Mouse (Mus musculus) G1E (cell line): ENCODE measurements around the gene Cacna1c. TPM values are rescaled to one million over a fixed set of nuclear protein-coding genes. Genes with fewer than 3 reads are reported as not detected.

ENCODE experiments used
- ATAC-seq: 2 replicates; pipeline ENCODE4 v1.8.0; 2016; ENCODE audit warnings: mild to moderate bottlenecking; ENCODE audit not compliant: insufficient number of reproducible peaks, poor library complexity, low FRiP score, severe bottlenecking; ENCODE audit errors: extremely low read depth
- DNase-seq: peaks from one replicate; pipeline ENCODE4 v3.0.0; 2012; ENCODE audit warnings: low spot score
- H3K27me3 ChIP-seq: 2 replicates; pipeline ENCODE4 v1.6.1; 2012; ENCODE audit warnings: mild to moderate bottlenecking, low read length, inconsistent platforms; ENCODE audit not compliant: insufficient read depth
- H3K36me3 ChIP-seq: replicated peaks from 2 replicates; pipeline ENCODE3; 2012; ENCODE audit warnings: mild to moderate bottlenecking, inconsistent platforms
- H3K4me1 ChIP-seq: 2 replicates; pipeline ENCODE4 v1.6.1; 2012; ENCODE audit warnings: low read depth, low read length, inconsistent platforms, mixed read lengths; ENCODE audit not compliant: insufficient read depth
- H3K4me3 ChIP-seq: 2 replicates; pipeline ENCODE4 v1.5.1; 2012; ENCODE audit warnings: low read depth, mild to moderate bottlenecking, inconsistent platforms, low read length, moderate library complexity, mixed read lengths
- H3K9me3 ChIP-seq: replicated peaks from 2 replicates; pipeline ENCODE4 v1.6.1; 2012; ENCODE audit warnings: inconsistent platforms
- CTCF ChIP-seq: IDR thresholded peaks from 2 replicates; pipeline ENCODE4 v1.5.1; 2012; ENCODE audit warnings: low read depth, low read length, inconsistent platforms, mixed read lengths
- GATA1 ChIP-seq: IDR thresholded peaks from 2 replicates; pipeline ENCODE4 v1.6.1; 2012; ENCODE audit warnings: borderline replicate concordance, low read length, inconsistent platforms, mixed read lengths
- GATA2 ChIP-seq: IDR thresholded peaks from 2 replicates; pipeline ENCODE4 v1.6.1; 2012; ENCODE audit warnings: low read depth, low read length, inconsistent platforms, borderline replicate concordance
- POLR2AphosphoS5 ChIP-seq: IDR thresholded peaks from 2 replicates; pipeline ENCODE4 v1.6.1; 2012; ENCODE audit warnings: low read depth, low read length, inconsistent platforms; ENCODE audit not compliant: insufficient replicate concordance
- TAL1 ChIP-seq: conservative IDR thresholded peaks from 2 replicates; pipeline ENCODE4 v1.6.1; 2012; ENCODE audit warnings: low read depth, low read length, inconsistent platforms, mixed read lengths
- polyA plus RNA-seq: library from polyadenylated mRNA; stranded (reverse); fragments of >175 nt; gene quantifications from 2 replicates; pipeline ENCODE4 v1.2.3, GENCODE M21; 2012
- total RNA-seq, 2 experiments: library from RNA; stranded (forward) in 1 of 2; stranded (reverse) in 1 of 2; fragments of 200-1000 nt in 1 of 2; fragments of >200 nt in 1 of 2; fragmentation: Nextera tagmentation in 1 of 2; gene quantifications; 2 replicates each; pipeline ENCODE4 v1.2.3; 2014 to 2017

The Cacna1c gene
- total and polyA plus RNA-seq, 3 experiments: 0.11 TPM; not detected in 2

DNA sequence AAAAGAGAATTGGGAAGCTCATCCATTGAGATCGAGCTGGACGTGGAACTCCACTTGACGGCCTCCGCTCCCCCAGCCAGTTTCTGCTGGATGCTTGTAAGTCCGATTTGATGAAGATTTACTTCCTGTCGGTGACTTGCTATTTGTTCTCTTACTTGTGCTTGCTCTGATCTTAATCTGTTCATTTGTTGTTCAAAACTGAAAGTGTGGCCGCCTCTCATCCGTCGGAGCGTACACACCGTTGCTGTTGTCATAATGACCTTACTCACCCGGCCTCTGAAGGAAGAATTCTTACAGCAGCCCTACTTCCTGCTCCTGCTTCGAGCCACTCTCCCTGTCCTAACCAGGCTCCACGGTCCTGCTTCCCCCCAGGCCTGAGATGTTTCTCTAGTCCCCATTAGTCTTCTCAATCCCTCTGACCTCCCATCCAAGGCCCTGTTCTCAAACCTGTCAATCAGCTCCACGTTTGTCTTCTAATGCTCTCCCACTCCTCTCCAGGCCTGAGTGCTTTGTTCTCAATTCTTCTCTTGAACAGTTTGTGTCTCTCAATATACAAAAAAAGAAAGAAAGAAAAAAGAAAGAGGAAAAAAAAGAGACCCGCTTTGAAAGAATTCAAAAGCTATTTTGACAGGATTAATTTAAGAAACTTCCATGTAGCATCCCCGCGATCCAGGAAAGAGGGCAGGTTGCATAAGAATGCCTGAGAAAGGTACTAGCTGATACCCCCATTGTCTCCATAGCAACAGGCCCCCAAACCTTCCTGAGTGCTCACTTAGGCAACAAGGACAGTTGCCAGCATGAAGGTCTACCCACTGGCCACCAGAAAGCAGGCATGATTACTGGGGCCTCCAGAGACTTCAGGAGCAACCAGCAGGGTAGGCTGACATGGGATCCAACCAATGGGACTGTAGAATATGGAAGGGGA lies 331.3 kb downstream of the Cacna1c start:
- H3K27me3 ChIP-seq: no peaks in the 10 kb centered on the region
- H3K4me1 ChIP-seq: no peaks in the 10 kb centered on the region
- ATAC-seq (no peak), DNase-seq (no peak)
- no peak overlapping the region for H3K4me3 ChIP-seq
- no peaks in the 10 kb centered on the region for H3K36me3 ChIP-seq
- H3K9me3 ChIP-seq: peaks cover 78% of the 10 kb centered on the region
- TF ChIP-seq CTCF (no peak), TAL1 (no peak), GATA2 (no peak), GATA1 (no peak), POLR2AphosphoS5 (no peak)

DNA sequence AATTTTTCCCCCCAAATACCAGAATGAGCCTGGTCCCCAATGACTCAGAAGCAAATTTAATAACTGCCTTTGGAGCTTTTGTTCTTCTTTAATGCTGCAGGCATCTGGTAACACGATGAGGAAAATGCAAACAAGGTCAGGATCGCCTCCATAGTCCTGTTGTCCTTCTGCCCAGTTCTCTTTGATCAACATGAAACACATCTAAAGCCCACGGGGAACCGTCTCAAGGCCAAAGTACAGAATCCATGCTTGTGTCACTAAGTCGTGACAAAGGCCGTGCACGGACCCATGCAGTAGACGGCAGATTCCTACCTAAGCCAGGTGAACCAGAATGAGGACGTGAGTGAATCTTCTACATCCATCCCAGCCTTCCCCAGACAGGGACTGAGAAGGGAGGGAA lies 333.5 kb downstream of the Cacna1c start:
- no peak for ATAC-seq
- no peaks in the 10 kb centered on the region for H3K27me3 ChIP-seq

DNA sequence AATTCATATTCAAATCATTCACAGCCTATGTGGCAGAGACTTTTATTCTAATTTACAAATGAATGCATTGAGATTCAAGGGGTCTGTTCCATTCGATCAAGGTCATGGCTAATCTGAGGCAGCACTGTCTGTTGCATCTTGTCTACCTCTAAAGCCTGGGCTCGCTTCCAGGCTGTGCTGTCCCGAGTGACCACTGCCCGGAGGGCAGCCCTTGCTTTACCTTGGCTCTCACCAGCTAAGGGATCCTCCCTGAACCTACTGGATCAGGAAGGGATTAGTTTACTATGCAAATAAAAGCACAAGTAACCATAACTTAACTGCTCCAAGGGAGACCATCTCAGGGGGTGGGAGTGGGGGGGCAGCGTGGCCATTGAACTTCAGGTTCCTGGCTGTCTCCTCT lies 334.1 kb downstream of the Cacna1c start:
- Histone ChIP-seq H3K4me3 (no peak overlapping the region), H3K36me3 (no peaks in the 10 kb centered on the region), H3K9me3 (peaks cover 65% of the 10 kb centered on the region), H3K27me3 (no peaks in the 10 kb centered on the region), H3K4me1 (no peaks in the 10 kb centered on the region)
- DNase-seq: no peak
- no peak for ATAC-seq
- TF ChIP-seq GATA2 (no peak), POLR2AphosphoS5 (no peak), GATA1 (no peak), TAL1 (no peak), CTCF (no peak)

More for the DNA sequence above, 333.5 kb downstream of the Cacna1c start:
- Histone ChIP-seq H3K4me3 (no peak overlapping the region), H3K9me3 (peaks cover 70% of the 10 kb centered on the region), H3K36me3 (no peaks in the 10 kb centered on the region), H3K4me1 (no peaks in the 10 kb centered on the region)
- TF ChIP-seq TAL1 (no peak), CTCF (no peak), GATA2 (no peak), GATA1 (no peak), POLR2AphosphoS5 (no peak)
- no peak for DNase-seq

DNA sequence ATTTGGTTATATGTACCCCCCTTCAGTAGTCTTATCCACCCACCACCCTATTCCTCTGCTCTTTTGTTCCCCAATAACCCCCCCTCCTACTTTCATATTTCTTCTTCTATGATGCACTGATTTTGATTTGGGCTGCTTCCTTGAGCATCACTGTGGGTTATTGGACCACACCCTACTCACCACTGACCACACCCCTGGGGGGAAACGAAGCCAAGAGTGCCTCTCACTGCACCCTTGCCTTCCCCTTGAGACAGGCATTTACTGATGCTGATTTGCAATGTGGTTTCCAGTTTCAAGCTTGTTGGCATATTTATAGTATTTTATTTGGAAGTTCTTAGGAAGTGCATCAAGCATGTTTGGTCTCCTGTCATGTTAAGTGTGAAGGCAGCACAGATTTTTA lies 337.8 kb downstream of the Cacna1c start:
- Histone ChIP-seq H3K4me3 (no peak overlapping the region), H3K36me3 (no peaks in the 10 kb centered on the region), H3K9me3 (peaks cover 47% of the 10 kb centered on the region), H3K4me1 (no peaks in the 10 kb centered on the region), H3K27me3 (no peaks in the 10 kb centered on the region)
- no peak for DNase-seq
- TF ChIP-seq CTCF: no peak
- TF ChIP-seq GATA1: no peak
- TF ChIP-seq GATA2: no peak
- no peak for TF ChIP-seq TAL1
- TF ChIP-seq POLR2AphosphoS5: no peak
- ATAC-seq: no peak

DNA sequence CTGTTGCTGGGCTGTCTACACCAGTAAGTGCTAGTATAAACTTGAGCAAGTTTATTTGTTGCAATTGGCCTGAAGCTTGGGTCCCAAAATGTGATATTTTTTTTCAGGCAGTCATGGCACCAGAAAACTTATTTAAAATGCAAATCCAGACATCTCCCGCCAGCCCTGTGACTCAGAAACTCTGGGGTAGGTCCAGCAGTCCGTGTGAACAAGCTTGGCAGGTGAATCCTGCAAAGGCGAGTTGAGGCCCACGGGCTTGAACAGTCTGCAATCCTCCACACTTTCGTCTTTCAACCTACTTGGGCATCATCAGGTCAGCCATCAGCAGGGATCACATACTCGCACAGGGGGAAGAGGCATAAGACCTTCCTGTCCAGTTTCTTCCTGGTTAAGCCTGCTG lies 344.1 kb downstream of the Cacna1c start:
- DNase-seq: no peak
- peaks cover 51% of the 10 kb centered on the region for H3K9me3 ChIP-seq
- no peak overlapping the region for H3K4me3 ChIP-seq
- H3K27me3 ChIP-seq: no peaks in the 10 kb centered on the region
- no peak for ATAC-seq
- no peaks in the 10 kb centered on the region for H3K36me3 ChIP-seq
- TF ChIP-seq GATA1 (no peak), POLR2AphosphoS5 (no peak), TAL1 (no peak), GATA2 (no peak), CTCF (no peak)
- no peaks in the 10 kb centered on the region for H3K4me1 ChIP-seq

DNA sequence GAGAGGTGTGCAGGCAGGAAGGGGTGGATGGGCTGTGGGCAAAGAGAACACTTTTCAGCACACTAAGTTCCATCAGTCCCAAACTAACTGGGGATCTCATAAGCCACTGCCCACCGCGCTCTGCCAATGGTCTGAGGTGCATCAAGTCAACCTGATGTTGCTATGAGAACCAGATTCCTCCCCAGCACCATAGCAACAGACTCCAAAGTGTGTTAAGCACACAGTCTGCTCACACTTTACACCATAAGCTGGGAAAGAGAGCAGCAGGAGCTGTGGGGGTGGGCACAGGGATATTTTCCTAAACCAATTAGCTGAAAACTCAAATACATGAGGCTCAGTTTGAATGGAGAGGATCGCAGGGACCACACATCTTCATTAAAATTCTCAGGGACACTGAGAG lies 345.1 kb downstream of the Cacna1c start:
- Histone ChIP-seq H3K4me1 (no peaks in the 10 kb centered on the region), H3K9me3 (peaks cover 62% of the 10 kb centered on the region), H3K36me3 (no peaks in the 10 kb centered on the region), H3K27me3 (no peaks in the 10 kb centered on the region), H3K4me3 (no peak overlapping the region)
- ATAC-seq: no peak
- TF ChIP-seq POLR2AphosphoS5 (no peak), TAL1 (no peak)
- DNase-seq: no peak

DNA sequence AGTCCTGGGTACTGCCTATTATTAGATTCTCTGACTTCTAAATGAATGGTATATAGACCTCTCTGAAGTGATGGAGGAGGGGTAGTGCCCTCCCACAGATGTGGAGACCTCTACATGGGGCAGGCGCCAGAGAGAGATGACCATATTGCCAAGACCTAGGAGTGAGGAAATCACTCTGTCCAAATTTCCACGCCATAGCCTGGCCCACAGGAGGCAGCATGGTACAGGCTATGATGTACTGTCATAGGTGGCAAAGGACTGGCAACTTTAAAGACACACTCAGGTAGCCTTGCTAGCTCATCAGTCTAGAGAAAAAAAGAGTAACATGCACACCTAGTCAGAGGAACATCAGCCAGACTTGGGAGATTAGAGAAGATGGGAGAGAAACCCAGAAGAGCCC lies 347.6 kb downstream of the Cacna1c start:
- H3K4me1 ChIP-seq: no peaks in the 10 kb centered on the region
- TF ChIP-seq POLR2AphosphoS5 (no peak), TAL1 (no peak), GATA2 (no peak), GATA1 (no peak), CTCF (no peak)
- H3K27me3 ChIP-seq: no peaks in the 10 kb centered on the region
- no peak overlapping the region for H3K4me3 ChIP-seq
- peaks cover 70% of the 10 kb centered on the region for H3K9me3 ChIP-seq
- no peak for DNase-seq
- ATAC-seq: no peak
- no peaks in the 10 kb centered on the region for H3K36me3 ChIP-seq
